Mouse (Mus musculus) retina, embryonic 14.5 days (tissue): ENCODE measurements around the gene Sema7a.

Source experiments
- DNase-seq: peaks from one replicate; pipeline ENCODE4 v3.0.0-alpha.2; 2015; ENCODE audit warnings: low spot score

Gene Sema7a

DNA sequence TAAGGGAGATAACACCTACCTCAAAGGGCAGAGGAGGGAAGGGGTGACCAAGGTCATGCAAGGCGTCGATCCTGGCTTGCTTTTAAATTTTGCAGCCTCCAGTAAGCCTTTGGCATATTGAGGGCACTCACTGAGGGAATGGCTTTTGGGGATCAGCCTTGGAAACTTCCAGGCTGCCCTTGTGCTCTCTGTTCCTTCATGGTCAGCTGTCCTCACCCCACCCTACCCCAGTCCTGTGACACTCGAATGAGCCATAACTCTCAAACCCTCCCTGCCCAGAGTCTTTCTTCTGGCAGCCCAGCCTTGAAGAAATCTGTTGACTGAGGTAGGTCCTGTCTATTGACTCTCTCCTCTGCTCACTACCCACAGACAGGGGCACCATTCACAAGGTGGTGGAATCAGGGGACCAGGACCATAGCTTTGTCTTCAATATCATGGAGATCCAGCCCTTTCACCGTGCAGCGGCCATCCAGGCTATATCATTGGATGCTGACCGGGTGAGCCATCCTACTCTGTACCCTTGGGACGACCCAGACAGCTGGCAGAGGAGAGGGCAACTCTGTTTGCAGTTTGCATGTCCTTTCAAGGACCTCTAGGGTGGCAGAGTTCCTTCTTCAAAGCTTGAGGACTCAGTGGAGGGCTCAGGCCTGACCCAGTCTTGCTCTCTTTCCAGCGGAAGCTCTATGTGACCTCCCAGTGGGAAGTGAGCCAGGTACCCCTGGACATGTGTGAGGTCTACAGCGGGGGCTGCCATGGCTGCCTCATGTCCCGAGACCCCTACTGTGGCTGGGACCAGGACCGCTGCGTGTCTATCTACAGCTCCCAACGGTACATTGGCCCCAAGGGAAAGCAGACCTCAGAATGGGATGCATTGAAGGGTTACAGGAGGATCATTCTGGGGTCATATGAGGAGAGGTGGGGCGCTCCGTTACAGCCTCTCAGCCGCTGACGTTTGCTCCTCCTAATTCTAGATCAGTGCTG is 20.3 kb downstream of the Sema7a start:
- no peak for DNase-seq

DNA sequence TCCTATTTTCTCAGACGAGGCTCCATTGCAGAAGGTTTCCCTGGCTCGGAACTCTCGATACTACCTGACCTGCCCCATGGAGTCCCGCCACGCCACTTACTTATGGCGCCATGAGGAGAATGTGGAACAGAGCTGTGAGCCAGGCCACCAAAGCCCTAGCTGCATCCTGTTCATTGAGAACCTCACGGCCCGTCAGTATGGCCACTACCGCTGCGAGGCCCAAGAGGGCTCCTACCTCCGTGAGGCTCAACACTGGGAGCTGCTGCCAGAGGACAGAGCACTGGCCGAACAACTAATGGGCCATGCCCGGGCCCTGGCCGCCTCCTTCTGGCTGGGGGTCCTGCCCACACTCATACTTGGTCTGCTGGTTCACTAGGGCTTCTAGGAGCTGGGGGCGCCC is 21.3 kb downstream of the Sema7a start:
- DNase-seq, result no peak

DNA sequence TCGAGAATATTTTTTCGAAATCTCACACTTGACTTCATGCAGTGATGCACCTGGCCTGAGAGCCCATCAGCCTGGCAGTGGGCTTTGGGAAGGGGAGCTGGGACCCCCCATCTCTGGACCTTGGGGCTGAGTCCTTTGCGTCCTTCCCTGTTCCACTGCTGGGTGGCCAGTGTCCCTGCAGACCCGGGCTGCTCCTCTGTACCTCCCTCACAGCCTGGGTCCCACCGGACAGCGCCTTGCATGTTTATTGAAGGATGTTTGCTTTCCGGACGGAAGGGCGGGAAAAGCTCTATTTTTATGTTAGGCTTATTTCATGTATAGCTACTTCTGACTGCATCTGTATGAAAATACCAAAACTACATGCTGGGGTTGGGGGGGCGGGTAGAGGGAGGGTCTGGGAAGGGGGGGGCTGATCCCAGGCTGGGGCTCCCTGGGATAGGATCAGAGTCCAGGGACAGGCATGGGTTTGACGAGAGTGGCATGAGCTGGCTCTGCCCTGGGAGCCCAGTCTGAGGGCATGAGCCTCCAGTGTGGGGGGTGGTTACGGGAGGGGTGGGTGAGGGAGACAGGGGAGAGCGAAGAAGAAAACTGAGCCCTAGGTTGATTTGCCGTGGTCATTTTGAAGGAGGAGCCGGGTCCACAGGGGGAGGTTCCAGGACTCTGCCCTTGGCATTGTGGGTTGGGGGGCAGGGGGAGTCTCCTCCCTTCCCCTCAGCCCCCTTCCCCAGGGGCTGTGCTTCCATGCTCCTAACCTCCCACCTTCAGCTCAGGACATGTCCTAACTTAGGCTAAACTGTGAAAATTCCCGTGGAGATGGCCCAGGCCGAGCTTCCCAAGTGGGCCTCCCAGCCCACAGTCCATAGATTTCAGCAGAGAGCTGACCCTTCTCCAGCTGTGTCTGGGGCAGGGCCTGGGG is 22.2 kb downstream of the Sema7a start:
- DNase-seq, result no peak

- DNase-seq, result no peak
Measured at GRCm38 (mm10) chr9:57963249-57963997, 23.5 kb downstream of the Sema7a start.

DNA sequence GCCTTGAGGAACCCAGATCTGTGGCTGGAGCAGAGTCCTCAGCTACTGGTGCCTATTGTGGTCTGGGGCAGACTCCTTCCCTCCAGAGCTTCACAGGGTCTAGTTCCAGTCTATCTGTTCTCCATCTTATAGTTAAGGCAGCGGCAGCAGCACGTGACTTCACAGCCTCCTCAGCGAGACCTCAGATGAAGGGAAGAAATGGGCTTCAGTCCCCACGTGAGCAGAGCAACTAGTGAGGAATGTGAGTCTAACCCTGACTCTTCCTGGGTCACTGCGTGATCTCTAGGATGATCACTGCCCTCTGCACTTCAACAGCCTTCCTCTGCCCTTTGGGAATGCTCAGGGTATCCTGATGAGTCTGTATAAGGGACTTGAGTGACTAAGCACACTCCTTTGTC is 24.1 kb downstream of the Sema7a start:
- DNase-seq, result no peak

DNA sequence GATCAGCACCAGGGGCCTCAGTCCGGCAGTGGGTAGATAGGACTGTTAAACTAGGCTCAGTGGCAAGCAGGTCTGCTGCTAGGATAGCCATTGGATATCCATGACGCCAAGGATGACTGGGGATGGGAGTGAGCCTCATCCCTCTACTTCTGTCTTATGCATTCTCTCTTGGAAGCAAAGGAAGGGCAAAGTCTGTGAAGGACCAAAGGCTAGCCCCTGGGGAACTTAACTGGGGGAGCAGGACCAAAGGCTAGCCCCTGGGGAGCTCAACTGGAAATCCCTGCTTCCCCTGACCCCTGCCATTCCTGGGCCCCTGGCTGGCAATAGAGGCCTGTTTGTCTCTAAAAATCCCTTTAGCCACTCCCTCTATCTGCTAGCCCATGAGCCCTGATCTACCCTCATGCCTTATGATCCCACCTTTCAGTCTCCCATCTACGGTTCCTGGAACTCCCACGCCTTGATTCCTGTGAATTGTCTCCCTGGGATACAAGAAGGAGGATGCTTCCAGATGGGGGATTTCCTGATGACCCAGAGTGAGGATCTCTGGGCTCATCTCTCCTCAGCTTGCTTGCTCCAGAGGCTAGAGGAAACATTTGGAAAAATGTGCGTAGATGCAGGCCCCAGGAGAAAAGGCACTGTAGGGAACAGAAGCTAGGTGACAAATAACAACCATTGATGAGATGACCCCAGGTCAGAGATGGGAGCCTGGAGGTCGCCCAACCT is 24.8 kb downstream of the Sema7a start:
- DNase-seq, result no peak

GRCm38 (mm10) chr9:57965281-57966185 is 25.6 kb downstream of the Sema7a start:
- no peak for DNase-seq

- no peak for DNase-seq
Measured at GRCm38 (mm10) chr9:57967237-57967960, 27.5 kb downstream of the Sema7a start.

GRCm38 (mm10) chr9:57968166-57968771 is 28.4 kb downstream of the Sema7a start:
- no peak for DNase-seq

DNA sequence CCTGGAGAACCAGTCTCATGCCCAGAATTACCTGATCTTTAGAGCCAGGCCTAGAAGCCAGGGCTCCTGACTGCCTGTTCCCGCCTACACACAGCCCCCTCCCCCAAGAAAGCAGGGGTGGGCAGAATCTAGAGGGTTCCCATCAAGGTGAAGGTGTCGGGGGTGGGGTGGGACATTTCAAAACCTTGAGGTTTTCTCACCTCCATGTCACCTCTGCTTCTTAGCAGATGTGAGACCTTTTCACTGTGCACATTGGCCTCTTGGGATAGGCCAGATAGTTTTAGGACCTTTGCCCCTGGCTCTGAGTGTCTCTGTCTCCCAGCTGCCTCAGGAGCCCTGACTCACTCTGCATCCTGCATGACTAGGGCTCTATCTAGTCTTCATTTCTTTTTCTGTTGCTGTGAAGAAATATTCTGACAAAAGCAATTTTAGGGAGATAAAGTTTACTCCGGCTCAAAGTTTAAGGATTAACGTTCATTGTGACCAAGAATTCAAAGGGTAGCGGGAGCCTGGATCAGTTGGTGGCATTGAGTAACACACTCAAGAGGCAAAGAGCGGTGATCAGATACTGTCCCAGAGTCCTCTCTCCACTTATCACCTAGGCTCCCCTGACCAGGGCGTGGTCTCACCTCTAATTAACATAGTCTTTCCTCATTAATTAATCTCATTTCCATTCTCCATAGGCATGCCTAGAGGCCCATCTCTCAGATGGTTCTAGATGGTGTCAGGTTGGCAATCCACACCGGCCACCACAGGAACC is 29.1 kb downstream of the Sema7a start:
- no peak for DNase-seq

GRCm38 (mm10) chr9:57969736-57970495 is 30.0 kb downstream of the Sema7a start:
- no peak for DNase-seq

DNA sequence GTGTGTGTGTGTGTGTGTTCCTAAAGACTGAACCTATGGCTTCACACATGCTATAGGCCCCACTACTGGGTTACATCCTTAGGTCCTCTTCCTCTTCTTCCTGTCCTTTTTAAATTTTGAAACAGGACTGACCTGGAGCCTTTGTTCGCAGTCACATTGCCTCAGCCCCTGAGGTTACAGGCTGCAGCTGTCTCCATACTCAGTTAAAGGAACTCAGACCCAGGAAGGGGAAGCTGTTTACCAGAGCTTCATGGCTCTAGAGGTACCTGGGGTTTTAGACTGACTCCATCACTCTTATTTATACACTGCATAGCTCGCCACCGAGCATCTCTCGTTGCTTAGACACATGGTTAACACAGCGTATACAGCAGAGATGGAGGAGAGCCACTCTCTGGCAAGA is 31.5 kb downstream of the Sema7a start:
- DNase-seq, result no peak

DNA sequence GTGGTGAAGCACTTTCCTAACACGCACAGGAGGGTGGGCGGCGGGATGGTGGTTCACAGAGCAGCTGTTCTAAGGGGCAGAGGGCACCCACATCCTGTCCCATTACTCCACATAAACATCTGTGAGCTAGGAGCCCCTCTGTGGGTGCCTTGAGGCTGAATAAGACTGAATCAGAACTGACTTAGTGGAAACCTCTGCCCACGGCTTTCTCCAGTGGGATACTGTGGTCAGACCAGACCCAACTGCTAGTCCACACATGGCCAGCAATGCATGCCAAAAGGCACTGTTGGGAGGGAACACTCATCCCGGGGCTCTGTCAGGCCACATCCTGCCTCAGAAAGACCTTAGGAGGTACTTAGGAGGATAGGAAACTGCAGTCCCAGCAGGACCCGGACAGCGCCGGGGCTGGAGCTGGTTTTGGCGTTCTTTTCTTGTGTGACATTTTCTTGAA is 32.3 kb downstream of the Sema7a start:
- no peak for DNase-seq

GRCm38 (mm10) chr9:57972776-57973439 is 33.0 kb downstream of the Sema7a start:
- DNase-seq, result no peak

GRCm38 (mm10) chr9:57973440-57974066 is 33.6 kb downstream of the Sema7a start:
- DNase-seq, result no peak

GRCm38 (mm10) chr9:57974221-57974620 is 34.3 kb downstream of the Sema7a start:
- no peak for DNase-seq
